Mouse (Mus musculus): ENCODE measurements at regions not wholly inside any gene's neighbourhood (a gene's known extent, or its start where the extent isn't known, plus 50 kb on each side); places are given as distances from the start of the nearest gene placed in this dataset.

- ATAC-seq (ENCODE audit: low TSS enrichment), result no peak
These were observed 1248.4 kb downstream of the Hace1 start for GRCm38 (mm10) chr10:46826012-46826411.

DNA sequence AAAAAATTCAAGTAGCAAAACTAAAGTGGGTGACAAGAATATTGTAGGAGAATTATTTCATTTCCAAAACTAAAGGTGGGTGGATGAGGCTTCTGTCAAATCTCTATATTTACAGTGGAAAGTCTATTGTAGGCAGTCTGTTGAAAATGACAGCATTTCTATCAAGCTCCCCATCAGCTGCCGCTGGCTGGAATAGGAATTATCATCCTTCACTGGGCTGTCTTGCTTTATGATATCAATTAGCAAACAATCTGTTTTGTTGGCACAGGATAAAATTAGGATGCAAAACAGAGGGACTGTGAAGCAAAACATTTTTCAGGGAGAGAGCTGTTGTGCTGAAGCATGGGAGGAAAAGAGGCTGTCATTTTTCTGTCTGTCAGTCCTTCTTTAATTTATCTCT is 1249.0 kb downstream of the Hace1 start:
- ATAC-seq (ENCODE audit: low TSS enrichment), result peak; percentile 78

DNA sequence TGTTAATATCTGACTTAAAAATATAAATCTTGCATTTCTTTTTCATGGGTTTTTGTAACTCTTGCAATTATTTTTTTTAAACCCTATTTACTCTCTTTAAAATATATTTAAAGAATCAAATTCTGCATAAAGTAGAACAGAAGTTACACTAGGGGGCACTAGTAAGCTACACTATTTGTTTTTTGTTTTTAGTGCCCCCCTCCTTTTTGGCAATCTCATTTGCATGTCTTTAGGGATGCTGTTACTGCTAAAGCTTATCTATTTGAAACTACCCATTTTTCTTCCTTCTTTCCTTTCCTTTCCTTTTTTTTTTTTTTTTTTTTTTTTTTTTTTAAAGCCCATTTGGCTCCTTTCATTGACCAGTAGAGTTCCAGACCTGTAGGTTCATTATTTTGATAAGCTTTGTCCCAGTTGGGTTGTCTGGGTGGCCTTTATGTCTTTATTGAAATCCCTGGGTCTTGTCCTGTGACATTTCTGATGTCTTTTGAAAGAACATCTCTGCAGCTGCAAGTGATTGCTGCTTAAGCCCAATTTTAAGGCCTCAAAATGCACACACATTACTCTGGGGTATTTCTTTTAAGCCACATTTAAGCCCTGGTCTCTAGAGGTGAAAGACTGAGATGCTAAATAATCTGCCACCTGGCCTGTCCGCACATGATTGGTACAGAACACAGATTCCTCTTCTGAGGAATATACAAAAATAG is 1249.6 kb downstream of the Hace1 start:
- no peak for ATAC-seq (ENCODE audit: low TSS enrichment)

DNA sequence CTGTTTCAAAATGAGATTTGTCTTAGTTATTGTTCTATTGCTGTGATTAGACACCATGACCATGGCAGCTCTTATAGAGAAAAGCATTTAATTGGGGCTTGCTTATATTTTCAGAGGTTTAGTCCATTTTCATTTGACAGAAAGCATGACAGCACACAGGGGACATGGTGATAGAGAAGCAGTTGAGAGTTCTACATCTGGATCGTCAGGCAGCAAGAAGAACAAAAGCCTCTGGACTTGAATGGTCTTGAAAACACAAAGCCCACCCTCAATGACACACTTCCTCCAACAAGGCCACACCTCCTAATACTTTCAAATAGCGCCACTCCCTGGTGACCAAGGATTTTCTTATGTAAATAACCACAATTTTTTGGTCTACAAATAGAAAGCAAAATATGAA is 1250.5 kb downstream of the Hace1 start:
- ATAC-seq (ENCODE audit: low TSS enrichment), result no peak

DNA sequence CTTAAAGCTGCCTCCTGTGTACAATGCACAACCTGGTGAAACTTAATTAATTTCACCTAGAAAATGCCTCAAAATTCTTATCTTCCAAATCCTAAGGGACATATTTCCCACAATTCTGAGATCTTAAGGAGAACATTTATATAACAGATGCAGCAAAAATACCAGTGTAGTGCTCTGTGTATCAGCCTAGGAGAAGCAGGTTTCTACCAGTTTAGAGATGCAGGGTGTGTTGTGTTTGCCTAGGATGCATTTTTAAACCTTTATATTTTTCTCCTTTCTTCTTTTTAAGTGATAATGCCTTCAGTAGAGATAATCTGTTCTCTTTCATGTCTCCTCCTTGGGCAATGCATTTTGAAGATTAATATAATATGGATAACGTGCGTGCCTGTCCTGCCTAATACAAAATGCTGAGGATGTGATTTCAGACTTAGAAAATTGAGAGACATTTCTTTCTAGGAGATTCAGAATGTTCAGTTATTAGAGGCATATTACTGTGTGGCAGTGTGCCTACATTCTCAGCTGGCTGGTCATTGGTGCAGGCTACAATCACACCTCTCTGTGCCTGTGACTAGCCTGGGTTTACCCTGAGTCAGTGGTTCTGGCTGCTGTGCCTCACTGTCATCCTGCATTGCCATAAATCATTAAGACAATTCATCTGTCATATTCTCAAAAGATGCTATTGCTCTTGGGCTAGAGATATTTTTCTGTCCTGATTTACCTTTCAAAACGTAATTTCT is 1268.1 kb downstream of the Hace1 start:
- no peak for ATAC-seq (ENCODE audit: low TSS enrichment)

Data from frontal cortex, adult (tissue).